Mouse (Mus musculus): Measurements from ENCODE around the gene Wfikkn2.

The Wfikkn2 gene

DNA sequence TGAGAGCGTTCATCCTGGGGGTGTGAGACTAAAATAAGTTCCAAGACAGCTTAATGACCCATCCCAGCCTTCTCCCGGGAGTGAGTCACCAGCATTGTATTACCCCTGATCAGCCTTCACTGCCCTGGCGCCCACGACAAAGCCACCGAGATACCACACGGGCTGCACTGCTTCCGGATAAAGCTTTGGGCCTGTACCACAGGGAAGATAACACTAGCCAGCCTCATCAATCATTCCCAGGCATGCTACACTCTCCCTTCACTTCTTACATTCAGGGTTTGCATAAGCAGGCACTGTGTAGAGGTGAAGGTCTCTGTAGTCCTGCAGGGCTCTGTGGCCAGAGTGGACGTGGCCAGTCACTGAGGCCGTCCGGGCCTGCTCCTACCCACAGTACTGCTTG, 56.2 kb downstream of the Wfikkn2 start:
- DNase-seq: no peak
